Mouse (Mus musculus): ENCODE results near the gene Zmynd15.
"Not testable (repeated sequence)": the region's sequence is repeated elsewhere in the genome, so short reads cannot be mapped to it uniquely, and the experiment has no call there.

Zmynd15 gene

GRCm38 (mm10) chr11:70450926-70451325, 8.3 kb upstream of the Zmynd15 start:
- DNase-seq: no peak

GRCm38 (mm10) chr11:70451797-70452498, 7.3 kb upstream of the Zmynd15 start, which contains the start of gene Med11:
Gene Med11 (plus strand): TSS chr11:70451919.
- peak; percentile 98 for DNase-seq

- peak in 1 of 2 experiments; percentile 40 for DNase-seq
Observed at GRCm38 (mm10) chr11:70453261-70454044, 5.8 kb upstream of the Zmynd15 start.

- peak; percentile 46 to 62 for DNase-seq
Observed at GRCm38 (mm10) chr11:70459601-70460101, 418 bp downstream of the Zmynd15 start, which contains the start of gene Cxcl16. Gene Cxcl16 (minus strand): TSS chr11:70459984.

DNA sequence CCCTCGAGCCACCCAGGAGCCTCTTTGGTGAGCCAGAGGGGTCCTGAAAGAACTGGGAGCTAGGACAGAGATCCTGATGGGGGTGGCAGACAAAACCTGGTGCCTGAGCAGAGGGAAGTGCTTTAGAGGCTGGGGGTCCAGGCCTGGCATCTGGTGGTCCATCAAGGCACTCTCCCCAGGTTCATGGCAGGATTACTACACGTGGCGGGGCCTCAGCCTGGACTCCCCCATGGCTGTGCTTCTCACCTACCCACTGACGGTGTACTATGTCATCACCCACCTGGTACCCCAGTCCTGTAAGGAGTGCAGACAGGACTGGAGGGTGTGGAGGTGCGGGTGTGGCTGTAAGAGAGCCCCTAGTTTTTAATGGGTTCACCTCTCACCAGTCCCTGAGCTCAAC, 4.7 kb downstream of the Zmynd15 start:
- no peak for DNase-seq

DNA sequence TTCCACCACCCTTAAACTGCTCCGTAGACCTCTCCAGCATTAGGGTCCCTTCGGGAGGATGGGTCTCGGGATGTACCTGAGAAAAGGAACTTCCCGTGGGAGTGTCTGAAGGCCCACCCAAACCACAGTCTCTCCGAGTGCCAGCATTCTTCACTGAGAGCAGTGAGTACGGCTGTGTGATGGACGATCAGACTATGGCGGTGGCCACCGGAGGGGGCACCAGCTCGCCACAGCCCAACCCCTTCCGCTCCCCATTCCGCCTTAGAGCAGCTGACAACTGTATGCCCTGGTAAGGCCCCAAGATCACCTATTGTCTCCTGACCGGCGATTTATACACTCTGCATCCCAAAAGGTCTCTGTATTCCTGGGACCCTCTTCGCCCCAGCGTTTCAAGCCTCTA, 6.0 kb downstream of the Zmynd15 start:
- no peak for DNase-seq

DNA sequence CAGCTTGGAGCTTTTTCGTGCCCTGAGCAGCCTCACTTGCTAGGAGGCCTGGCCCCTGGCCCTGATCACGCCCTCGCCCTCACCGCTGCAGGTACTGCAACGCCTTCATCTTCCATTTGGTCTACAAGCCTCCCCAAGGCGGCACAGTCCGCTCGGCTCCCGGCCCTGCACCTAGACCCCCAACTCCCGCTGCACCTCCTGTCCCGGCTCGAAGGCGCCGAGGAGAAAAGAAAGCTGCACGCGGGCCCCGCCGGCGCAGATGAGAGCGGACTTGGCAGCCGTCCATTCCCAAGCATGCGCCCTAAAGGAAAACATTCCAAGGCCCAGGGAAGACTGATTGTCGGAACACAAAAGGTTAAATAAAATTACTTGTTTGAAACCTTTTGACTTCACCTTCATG, 6.6 kb downstream of the Zmynd15 start:
- DNase-seq: peak; percentile 34 to 47

- no peak for DNase-seq
Observed at GRCm38 (mm10) chr11:70467902-70468619, 8.8 kb downstream of the Zmynd15 start.

DNA sequence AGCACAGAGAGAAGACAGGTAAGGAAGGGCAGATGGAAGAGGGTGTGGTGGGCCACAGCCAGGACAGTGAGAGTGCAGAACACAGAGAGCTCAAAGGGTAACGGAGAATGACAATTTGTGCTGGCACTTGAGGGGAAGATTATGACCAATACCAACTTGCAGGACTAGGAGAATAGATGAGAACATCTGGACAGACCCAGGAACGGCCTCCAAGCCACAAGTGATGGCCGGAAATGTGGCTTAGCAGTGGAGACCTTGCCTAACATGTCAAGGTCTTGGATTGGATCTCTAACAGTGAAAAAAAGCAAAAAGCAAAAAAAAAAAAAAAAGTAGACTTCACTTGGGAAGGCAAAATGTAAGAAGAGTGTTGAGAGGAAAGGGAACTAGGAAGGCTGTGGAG, 10.5 kb downstream of the Zmynd15 start:
- DNase-seq: no peak

DNA sequence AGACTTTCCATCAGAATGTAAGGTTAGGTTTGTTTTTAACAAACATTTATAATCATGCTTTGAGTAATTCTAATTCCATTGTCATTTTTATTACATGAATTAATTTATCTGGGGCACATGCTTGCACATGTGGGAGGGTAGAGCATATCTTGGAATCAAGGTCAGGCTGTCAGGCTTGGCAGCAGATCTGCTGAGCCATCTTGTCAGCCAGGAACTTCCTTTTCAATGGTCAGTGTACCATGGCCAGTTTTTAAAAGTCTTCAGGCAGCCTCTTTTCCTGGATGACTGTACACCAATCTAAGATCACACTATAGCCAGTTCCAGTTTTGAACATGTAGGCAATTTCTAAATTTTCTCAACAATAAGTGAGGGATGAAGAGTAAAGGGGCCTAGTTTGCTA, 13.5 kb downstream of the Zmynd15 start:
- peak; percentile 71 to 76 for DNase-seq

- DNase-seq: not testable (repeated sequence)
Observed at GRCm38 (mm10) chr11:70473291-70473690, 14.1 kb downstream of the Zmynd15 start.

DNA sequence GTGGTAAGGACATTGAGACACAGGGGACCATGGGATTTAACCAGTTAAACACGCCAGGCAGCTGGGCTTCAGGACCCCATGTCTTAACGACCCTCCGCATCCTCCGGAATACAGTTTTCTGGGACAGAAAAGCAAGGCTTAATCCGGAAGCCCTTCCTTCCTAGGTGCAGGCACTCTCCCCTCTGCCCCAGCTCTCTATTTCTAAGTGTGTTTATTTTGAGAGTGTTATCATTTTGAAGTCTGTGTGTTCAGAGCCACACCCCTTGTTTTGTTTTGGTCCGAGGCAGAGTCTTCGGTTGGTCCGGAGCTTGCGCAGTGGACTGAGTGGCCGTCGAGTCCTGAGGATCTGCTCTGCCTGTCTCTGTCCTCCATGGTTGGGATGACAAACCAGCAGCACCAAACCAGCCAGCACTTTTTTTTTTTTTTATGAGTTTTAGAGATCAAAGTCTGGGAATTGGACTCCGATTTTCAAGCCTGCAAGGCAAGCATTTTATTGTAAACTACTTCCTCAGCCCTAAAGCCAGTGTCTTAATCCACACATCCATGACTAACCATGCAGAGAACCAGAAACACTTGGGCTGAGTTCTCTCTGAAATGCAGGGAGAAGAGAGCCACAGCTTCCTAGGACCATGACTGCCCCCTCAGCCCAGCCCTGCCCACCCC, 15.8 kb downstream of the Zmynd15 start:
- DNase-seq: peak; percentile 55 to 83

GRCm38 (mm10) chr11:70485498-70485897, 26.3 kb downstream of the Zmynd15 start:
- DNase-seq: no peak

- no peak for DNase-seq
Observed at GRCm38 (mm10) chr11:70487816-70488215, 28.6 kb downstream of the Zmynd15 start.

DNA sequence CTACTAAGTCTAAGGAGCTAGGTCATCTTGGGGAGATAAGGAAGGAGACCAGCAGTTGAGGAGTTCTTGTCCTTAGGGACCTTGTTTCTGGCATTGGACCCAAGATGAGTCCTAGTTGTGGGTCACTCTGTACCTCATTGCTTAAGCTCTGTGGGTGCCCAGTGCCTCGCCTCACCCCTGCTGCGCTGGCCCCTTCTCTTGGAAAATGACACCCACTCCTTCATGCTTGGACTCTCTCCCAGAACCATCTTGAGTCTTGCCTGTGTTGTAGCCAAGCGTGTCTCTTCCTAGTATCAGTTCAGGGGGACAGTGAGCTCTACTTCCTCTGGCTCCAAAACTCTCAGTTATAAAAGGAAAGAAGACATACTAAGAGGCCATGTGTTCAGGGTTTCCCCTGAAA, 29.9 kb downstream of the Zmynd15 start:
- no peak for DNase-seq

DNA sequence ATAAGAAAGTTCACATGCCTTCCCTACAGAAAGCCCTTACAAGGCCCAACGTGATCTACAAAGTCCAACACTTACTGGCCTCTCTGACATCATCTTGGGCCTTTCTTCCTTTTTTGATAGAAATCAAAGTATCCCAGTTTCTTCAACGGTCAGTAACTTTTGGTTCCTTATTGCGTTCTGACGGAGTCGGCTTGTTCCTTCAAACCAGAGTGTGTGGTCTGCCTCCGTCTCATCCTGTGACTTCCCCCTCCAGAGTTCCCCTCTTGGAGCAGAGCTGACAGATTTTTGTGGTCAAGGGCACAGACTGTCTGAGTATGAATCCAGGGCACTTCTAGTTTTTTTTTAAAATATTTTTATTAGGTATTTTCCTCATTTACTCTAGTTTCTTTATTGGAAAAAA, 30.5 kb downstream of the Zmynd15 start:
- DNase-seq: no peak

DNA sequence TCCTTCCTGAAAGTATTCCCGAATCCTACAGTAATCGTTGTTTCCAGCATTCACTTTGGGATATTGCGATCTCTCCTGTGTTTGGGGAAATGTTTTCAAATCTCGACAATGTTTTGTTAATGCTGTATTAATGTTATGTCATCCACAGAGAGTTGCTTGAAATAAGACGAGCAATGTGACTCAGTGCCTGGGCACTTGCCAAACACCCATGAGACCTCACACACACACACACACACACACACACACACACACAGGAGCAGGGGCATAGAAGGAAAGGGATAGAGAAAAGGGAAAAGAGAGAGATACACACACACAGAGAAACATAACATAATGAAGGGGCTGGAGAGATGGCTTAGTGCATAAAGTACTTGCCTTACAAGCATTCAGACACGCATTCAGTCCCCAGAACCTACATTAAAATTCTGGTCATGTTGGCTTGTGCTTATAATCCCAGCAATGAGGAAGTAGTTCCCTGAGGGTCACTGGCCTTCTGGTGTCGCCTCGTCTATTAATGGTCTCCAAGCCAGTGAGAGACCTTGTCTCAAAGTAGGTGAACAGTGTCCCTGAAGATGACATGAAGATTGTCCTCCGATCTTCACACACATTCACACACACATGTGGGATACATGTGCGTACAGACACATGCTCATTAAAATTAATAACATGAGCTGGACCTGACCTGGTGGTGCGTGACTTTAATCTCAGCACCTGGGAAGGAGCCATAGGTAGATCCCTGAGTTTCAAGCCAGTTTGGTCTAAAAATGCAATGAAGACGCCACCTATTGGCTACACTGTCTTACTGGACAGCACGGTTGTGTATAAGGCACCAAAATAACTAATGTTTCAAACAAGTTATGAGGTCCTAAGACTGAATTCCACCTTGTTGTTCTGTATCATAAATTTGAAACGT, 40.6 kb downstream of the Zmynd15 start:
- peak; percentile 46 to 62 for DNase-seq

GRCm38 (mm10) chr11:70500476-70500812, 41.2 kb downstream of the Zmynd15 start:
- DNase-seq: no peak

GRCm38 (mm10) chr11:70502018-70502417, 42.8 kb downstream of the Zmynd15 start:
- DNase-seq: no peak

GRCm38 (mm10) chr11:70504970-70505369, 45.7 kb downstream of the Zmynd15 start, which contains the start of gene Tm4sf5:
Gene Tm4sf5 (plus strand): TSS chr11:70505244.
- no peak for DNase-seq

DNA sequence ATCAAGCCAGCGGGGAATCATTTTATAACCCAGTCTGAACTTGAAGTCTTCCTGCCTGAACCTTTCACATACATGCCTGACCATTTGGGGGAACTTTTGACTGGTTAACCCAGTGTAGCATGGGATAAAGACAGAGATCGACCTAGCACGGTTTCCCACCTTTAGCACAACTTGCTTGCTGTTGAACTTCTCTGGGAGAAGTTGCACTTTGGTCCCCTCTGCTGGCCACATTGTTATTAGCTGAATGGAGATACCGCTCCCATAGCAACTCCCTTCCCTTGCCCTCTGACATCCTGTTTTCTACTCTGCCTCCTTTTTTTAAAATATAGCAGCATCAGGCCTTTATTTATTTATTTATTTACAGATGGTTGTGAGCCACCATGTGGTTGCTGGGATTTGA, 47.2 kb downstream of the Zmynd15 start:
- peak; percentile 67 to 85 for DNase-seq
